Mouse (Mus musculus): ENCODE measurements around the gene Hist2h2ab.

DNA sequence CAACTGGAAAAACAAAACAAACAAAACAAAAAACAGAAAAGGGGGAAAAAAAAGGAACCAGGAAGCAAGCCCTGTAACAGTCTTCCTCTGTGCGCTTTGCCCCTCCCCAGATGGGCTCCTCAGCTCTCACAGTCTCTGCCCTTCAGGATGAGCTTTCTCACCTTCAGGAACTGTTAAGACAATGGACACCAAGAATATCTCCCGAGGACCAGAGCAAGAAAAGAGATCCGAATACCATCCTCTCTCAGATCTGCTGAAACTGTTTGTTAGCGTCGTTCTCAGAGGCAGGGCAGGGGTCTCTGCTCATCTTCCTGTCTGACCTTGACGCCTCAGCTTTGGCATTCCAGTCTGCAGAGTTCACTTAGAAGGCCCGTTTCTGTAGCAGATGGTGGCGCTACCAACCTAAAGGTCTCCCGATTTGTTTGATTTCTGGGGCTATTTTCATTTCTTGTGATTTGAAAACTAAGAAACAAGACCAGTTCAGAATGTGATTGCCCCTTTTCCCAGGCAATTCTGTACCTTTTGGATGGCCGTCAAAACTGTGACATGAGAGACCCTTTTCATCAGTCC lies 48.6 kb upstream of the Hist2h2ab start:
- TF ChIP-seq CTCF (conservative IDR thresholded peaks at IDR 0.05; ENCODE audit: low read length): no peak
- TF ChIP-seq POU5F1 (IDR thresholded peaks at IDR 0.05; ENCODE audit: borderline replicate concordance, low read length): no peak
- TF ChIP-seq NANOG (IDR thresholded peaks at IDR 0.05; ENCODE audit: borderline replicate concordance, low read length): no peak
